Mouse (Mus musculus) myocyte (in vitro differentiated cells): Measurements from ENCODE around the gene Tssc4. TPM values are rescaled to one million over a fixed set of nuclear protein-coding genes. Genes with fewer than 3 reads are reported as not detected.

ENCODE experiments used
- H3K27me3 ChIP-seq: one replicate; pipeline ENCODE4 v1.6.1; 2011; ENCODE audit not compliant: control insufficient read depth, insufficient read depth, insufficient read length
- H3K36me3 ChIP-seq: one replicate; pipeline ENCODE4 v1.6.1; 2011; ENCODE audit not compliant: control insufficient read depth, insufficient read depth
- H3K4me2 ChIP-seq: one replicate; pipeline ENCODE4 v1.6.1; 2011; ENCODE audit warnings: low read depth, control low read depth
- H3K4me3 ChIP-seq: one replicate; pipeline ENCODE4 v1.5.1; 2011; ENCODE audit warnings: mild to moderate bottlenecking, control low read depth, moderate library complexity
- H3K79me2 ChIP-seq: one replicate; pipeline ENCODE4 v1.6.1; 2011; ENCODE audit not compliant: control insufficient read depth, insufficient read depth
- H3ac ChIP-seq: one replicate; pipeline ENCODE4 v1.6.1; 2011; ENCODE audit not compliant: control insufficient read depth, insufficient read length
- CEBPB ChIP-seq: IDR thresholded peaks from 2 replicates; pipeline ENCODE4 v1.6.1; 2011; ENCODE audit warnings: mild to moderate bottlenecking, moderate library complexity; ENCODE audit not compliant: poor library complexity, insufficient read depth, severe bottlenecking
- E2F4 ChIP-seq: IDR thresholded peaks from one replicate; pipeline ENCODE4 v1.6.1; 2011; ENCODE audit warnings: mild to moderate bottlenecking, control low read depth, moderate library complexity; ENCODE audit not compliant: insufficient read depth
- MAX ChIP-seq: IDR thresholded peaks from one replicate; pipeline ENCODE4 v1.6.1; 2011; ENCODE audit warnings: low read depth, mild to moderate bottlenecking, control low read depth
- MYOD1 ChIP-seq, 3 experiments: IDR thresholded peaks; one replicate each; pipeline ENCODE4 v1.6.1; 2011; ENCODE audit warnings: control low read depth in 2 of 3, low read depth in 2 of 3, mild to moderate bottlenecking in 2 of 3, moderate library complexity in 1 of 3; ENCODE audit not compliant: insufficient read length in 2 of 3, control insufficient read depth in 1 of 3
- MYOG ChIP-seq, 3 experiments: IDR thresholded peaks; one replicate each; pipeline ENCODE4 v1.6.1; 2011; ENCODE audit warnings: control low read depth in 2 of 3, low read depth in 2 of 3, mild to moderate bottlenecking in 2 of 3; ENCODE audit not compliant: insufficient read length in 2 of 3, control insufficient read depth in 1 of 3, insufficient read depth in 1 of 3
- POLR2A ChIP-seq: IDR thresholded peaks from one replicate; pipeline ENCODE4 v1.6.1; 2011; ENCODE audit warnings: low read depth, mild to moderate bottlenecking, control low read depth, moderate library complexity; ENCODE audit not compliant: insufficient read length
- POLR2AphosphoS2 ChIP-seq: IDR thresholded peaks from one replicate; pipeline ENCODE4 v1.6.1; 2011; ENCODE audit warnings: low read depth, control low read depth; ENCODE audit not compliant: insufficient read length
- REST ChIP-seq: IDR thresholded peaks from one replicate; pipeline ENCODE4 v1.6.1; 2011; ENCODE audit warnings: mild to moderate bottlenecking, control low read depth, moderate library complexity; ENCODE audit not compliant: insufficient read depth, insufficient read length
- SRF ChIP-seq: IDR thresholded peaks from one replicate; pipeline ENCODE4 v1.6.1; 2011; ENCODE audit warnings: low read depth; ENCODE audit not compliant: control insufficient read depth, insufficient read length
- TCF12 ChIP-seq: IDR thresholded peaks from one replicate; pipeline ENCODE4 v1.6.1; 2011; ENCODE audit warnings: mild to moderate bottlenecking, control low read depth; ENCODE audit not compliant: poor library complexity, insufficient read depth, severe bottlenecking
- TCF3 ChIP-seq: IDR thresholded peaks from one replicate; pipeline ENCODE4 v1.6.1; 2011; ENCODE audit warnings: low read depth, control low read depth; ENCODE audit not compliant: insufficient read length
- USF1 ChIP-seq: IDR thresholded peaks from one replicate; pipeline ENCODE4 v1.6.1; 2011; ENCODE audit warnings: low read depth, mild to moderate bottlenecking, control low read depth, moderate library complexity
- polyA plus RNA-seq: library from polyadenylated mRNA; unstranded; fragments of >200 nt; fragmentation: generic; extraction: Trizol; gene quantifications from one replicate; pipeline ENCODE4 v1.2.1, GENCODE M21; 2012; ENCODE audit warnings: missing spikeins

Gene Tssc4
- polyA plus RNA-seq, result 78.6 TPM

DNA sequence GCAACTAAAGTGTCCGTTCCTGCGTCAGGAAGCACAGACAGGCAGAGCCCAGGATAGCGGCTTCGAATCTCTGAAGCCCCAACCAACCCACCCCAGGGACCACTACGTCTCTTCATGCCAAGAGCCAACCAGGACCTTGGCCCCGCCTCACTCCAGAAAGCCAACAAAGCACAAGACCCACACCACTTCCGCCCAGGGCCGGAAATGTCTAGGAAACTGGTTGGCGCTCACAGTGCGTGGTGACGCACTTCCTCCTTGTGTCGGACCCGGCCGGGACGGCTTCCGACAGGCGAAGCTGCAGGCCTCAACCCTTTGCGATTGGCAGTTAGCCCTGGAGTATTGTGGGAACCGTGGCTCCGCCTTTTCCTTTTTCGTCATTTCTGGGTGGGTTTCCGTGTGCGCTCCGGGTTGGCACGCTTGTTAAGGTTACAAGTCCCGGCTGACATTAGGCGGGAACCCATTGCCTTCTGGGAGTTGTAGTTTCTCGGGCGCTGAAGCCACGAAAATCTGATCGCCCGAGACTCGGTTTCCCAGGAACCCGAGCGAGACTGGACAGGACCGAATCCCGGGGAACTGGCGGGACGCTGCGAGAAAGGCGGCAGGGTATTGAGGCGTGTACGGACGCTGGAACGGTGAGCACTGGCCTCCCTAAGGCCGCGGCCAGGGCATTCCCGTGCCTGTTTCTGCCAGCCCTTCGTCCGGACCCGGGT is at the start of gene Tssc4:
TSS of gene Tssc4 (plus strand) at position 368 of the 710 bp plus-strand sequence.
- H3K27me3 ChIP-seq, result no peaks in the 10 kb centered on the region
- peak within 1 kb of the TSS; percentile 91 for H3ac ChIP-seq
- peak within 1 kb of the TSS; percentile 84 for H3K4me2 ChIP-seq
- peaks cover 12% of the 10 kb centered on the region for H3K79me2 ChIP-seq
- H3K4me3 ChIP-seq, result peak within 1 kb of the TSS; percentile 92
- TF ChIP-seq POLR2AphosphoS2 (peak; percentile 99), TCF3 (no peak), MYOG (IDR thresholded peaks at IDR 0.05; ENCODE audit: control insufficient read depth in 1 of 3, insufficient read depth in 1 of 3, insufficient read length in 2 of 3, low read depth in 2 of 3) (no peak), USF1 (no peak), REST (no peak), SRF (no peak), MAX (no peak), MYOD1 (IDR thresholded peaks at IDR 0.05; ENCODE audit: control insufficient read depth in 1 of 3, insufficient read length in 2 of 3, low read depth in 2 of 3) (no peak), TCF12 (no peak), CEBPB (no peak), E2F4 (peak; percentile 53), POLR2A (peak; percentile 79)
- peaks cover 47% of the 10 kb centered on the region for H3K36me3 ChIP-seq

DNA sequence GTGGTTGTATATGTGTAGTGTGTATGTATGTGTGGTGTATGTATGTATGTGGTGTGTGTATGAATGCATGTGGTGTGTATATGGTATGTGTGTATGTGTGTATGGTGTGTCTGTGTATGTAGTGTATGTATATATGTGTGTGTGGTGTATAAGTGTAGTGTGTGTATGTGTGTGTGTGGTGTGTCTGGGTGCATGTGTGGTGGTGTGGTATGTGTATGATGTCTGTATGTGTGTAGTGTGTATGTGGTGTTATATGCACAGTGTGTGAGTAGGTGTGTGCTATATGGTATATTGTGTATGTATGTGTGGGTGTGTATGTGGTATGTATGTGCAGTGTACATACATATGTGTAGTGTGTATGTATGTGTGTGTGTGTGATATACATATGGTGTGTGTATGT is 49.0 kb upstream of the Tssc4 start:
- Histone ChIP-seq H3K4me3 (no peak overlapping the region), H3ac (no peak overlapping the region), H3K4me2 (no peak overlapping the region), H3K27me3 (no peaks in the 10 kb centered on the region), H3K36me3 (no peaks in the 10 kb centered on the region), H3K79me2 (no peaks in the 10 kb centered on the region)
- TF ChIP-seq MYOD1 (IDR thresholded peaks at IDR 0.05; ENCODE audit: control insufficient read depth in 1 of 3, insufficient read length in 2 of 3, low read depth in 2 of 3) (no peak), USF1 (no peak)

DNA sequence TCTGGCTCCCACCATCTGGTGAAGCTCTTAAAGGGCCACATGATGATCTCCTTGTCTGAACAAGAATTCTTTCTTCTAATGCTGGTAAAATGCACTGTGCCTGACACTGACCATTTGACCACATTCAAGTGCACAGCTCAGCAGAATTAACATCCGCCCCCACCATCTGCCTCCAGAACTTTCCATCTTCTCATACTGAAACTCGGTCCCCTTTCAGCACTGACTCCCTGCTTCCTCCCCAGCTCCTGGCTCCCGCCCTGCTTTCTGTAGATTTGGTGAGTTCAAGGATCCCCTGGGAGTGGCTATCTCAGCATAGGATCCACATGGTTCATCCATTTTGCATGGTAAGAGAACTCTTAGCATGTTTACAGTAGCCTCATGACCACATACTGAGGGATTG is 48.3 kb upstream of the Tssc4 start:
- Histone ChIP-seq H3K79me2 (no peaks in the 10 kb centered on the region), H3K4me3 (no peak overlapping the region), H3K36me3 (no peaks in the 10 kb centered on the region), H3ac (no peak overlapping the region), H3K27me3 (no peaks in the 10 kb centered on the region), H3K4me2 (no peak overlapping the region)
- TF ChIP-seq MAX, result no peak
- TF ChIP-seq E2F4, result no peak
- no peak for TF ChIP-seq TCF3

- Histone ChIP-seq H3K27me3 (no peaks in the 10 kb centered on the region), H3K79me2 (no peaks in the 10 kb centered on the region), H3K4me3 (no peak overlapping the region), H3ac (no peak overlapping the region), H3K4me2 (no peak overlapping the region), H3K36me3 (no peaks in the 10 kb centered on the region)
- no peak for TF ChIP-seq USF1
- TF ChIP-seq TCF3, result no peak
Measured at GRCm38 (mm10) chr7:143021356-143022164, 47.5 kb upstream of the Tssc4 start.

DNA sequence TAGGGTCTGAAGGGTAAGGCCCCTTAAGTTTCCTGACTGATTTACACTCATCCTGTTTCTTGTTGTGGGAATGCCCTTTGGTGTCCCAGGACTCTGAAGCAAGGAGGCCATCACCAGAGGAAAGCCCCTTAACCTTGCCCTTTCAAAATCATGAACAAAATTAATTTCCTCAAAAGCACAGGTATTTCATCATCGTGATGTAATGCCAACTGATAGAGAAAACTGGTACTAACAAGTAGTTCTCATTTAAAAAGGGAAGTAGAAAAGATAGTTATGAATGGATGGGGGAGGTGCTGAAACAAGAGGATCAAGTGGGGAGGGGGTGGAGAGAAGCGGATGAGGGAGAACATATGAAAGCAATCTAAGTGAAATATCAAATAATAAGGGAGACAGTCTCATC is 45.5 kb upstream of the Tssc4 start:
- no peak overlapping the region for H3ac ChIP-seq
- no peaks in the 10 kb centered on the region for H3K27me3 ChIP-seq
- no peak overlapping the region for H3K4me3 ChIP-seq
- no peak for TF ChIP-seq CEBPB
- no peak for TF ChIP-seq POLR2AphosphoS2
- TF ChIP-seq USF1, result no peak
- TF ChIP-seq TCF12, result no peak
- TF ChIP-seq MYOD1 (IDR thresholded peaks at IDR 0.05; ENCODE audit: control insufficient read depth in 1 of 3, insufficient read length in 2 of 3, low read depth in 2 of 3), result no peak
- TF ChIP-seq E2F4, result no peak
- TF ChIP-seq TCF3, result no peak
- TF ChIP-seq REST, result no peak
- no peak for TF ChIP-seq SRF
- TF ChIP-seq MYOG (IDR thresholded peaks at IDR 0.05; ENCODE audit: control insufficient read depth in 1 of 3, insufficient read depth in 1 of 3, insufficient read length in 2 of 3, low read depth in 2 of 3), result no peak
- H3K4me2 ChIP-seq, result no peak overlapping the region
- no peaks in the 10 kb centered on the region for H3K79me2 ChIP-seq
- H3K36me3 ChIP-seq, result no peaks in the 10 kb centered on the region
